Mouse (Mus musculus): ENCODE measurements at regions not wholly inside any gene's neighbourhood (a gene's known extent, or its start where the extent isn't known, plus 50 kb on each side); places are given as distances from the start of the nearest gene placed in this dataset.
A peak's percentile ranks its signal among the peaks of the same experiment; 100 is the strongest.

GRCm38 (mm10) chr15:62336454-62337284 lies 1413.9 kb upstream of the A1bg start:
- Histone ChIP-seq H3K27ac (no peak overlapping the region), H3K4me1 (peaks cover 8% of the 10 kb centered on the region; the same call in 1 of the 2 replicates), H3K4me2 (no peak overlapping the region), H3K27me3 (replicated peaks) (no peaks in the 10 kb centered on the region), H3K9me3 (replicated peaks) (no peaks in the 10 kb centered on the region), H3K36me3 (no peaks in the 10 kb centered on the region), H3K4me3 (no peak overlapping the region), H3K9ac (no peak overlapping the region)
- 69% methylated on average over 6 of the region's 6 CpGs for WGBS (ENCODE audit: insufficient replicate concordance)
- peak; percentile 77 for ATAC-seq

- no peaks in the 10 kb centered on the region for H3K27me3 ChIP-seq (replicated peaks)
- no peak for ATAC-seq
These were observed 1411.6 kb upstream of the A1bg start for GRCm38 (mm10) chr15:62334256-62335009.

GRCm38 (mm10) chr15:62332129-62332528 lies 1409.3 kb upstream of the A1bg start:
- no peak overlapping the region for H3K27ac ChIP-seq
- 69% methylated on average over 5 of the region's 5 CpGs for WGBS (ENCODE audit: insufficient replicate concordance)

More at GRCm38 (mm10) chr15:62334256-62335009, 1411.6 kb upstream of the A1bg start:
- Histone ChIP-seq H3K27ac (no peak overlapping the region), H3K4me1 (peaks cover 28% of the 10 kb centered on the region), H3K36me3 (no peaks in the 10 kb centered on the region), H3K9me3 (replicated peaks) (no peaks in the 10 kb centered on the region), H3K9ac (no peak overlapping the region), H3K4me2 (no peak overlapping the region), H3K4me3 (no peak overlapping the region)
- WGBS (ENCODE audit: insufficient replicate concordance): 81% methylated on average over 4 of the region's 4 CpGs

GRCm38 (mm10) chr15:62331138-62331800 lies 1408.5 kb upstream of the A1bg start:
- no peak overlapping the region for H3K27ac ChIP-seq
- WGBS (ENCODE audit: insufficient replicate concordance): 72% methylated on average over 3 of the region's 3 CpGs
- no peak overlapping the region for H3K9ac ChIP-seq
- no peak for ATAC-seq
- no peak overlapping the region for H3K4me3 ChIP-seq
- H3K4me2 ChIP-seq: no peak overlapping the region
- no peaks in the 10 kb centered on the region for H3K27me3 ChIP-seq (replicated peaks)
- no peaks in the 10 kb centered on the region for H3K36me3 ChIP-seq
- H3K9me3 ChIP-seq (replicated peaks): no peaks in the 10 kb centered on the region
- H3K4me1 ChIP-seq: peaks cover 54% of the 10 kb centered on the region

More at GRCm38 (mm10) chr15:62332129-62332528, 1409.3 kb upstream of the A1bg start:
- no peak for ATAC-seq
- no peaks in the 10 kb centered on the region for H3K9me3 ChIP-seq (replicated peaks)
- no peak overlapping the region for H3K4me2 ChIP-seq
- H3K36me3 ChIP-seq: no peaks in the 10 kb centered on the region
- H3K4me1 ChIP-seq: peaks cover 50% of the 10 kb centered on the region
- H3K4me3 ChIP-seq: no peak overlapping the region
- H3K27me3 ChIP-seq (replicated peaks): no peaks in the 10 kb centered on the region
- no peak overlapping the region for H3K9ac ChIP-seq

GRCm38 (mm10) chr15:62328920-62329319 lies 1406.1 kb upstream of the A1bg start:
- Histone ChIP-seq H3K36me3 (no peaks in the 10 kb centered on the region), H3K4me2 (peak overlapping the region; percentile 57), H3K4me3 (0 out of 2 replicates have a peak overlapping the region, but pooled peaks have one; percentile 8), H3K4me1 (peaks cover 54% of the 10 kb centered on the region), H3K27ac (peak overlapping the region; percentile 58), H3K9me3 (replicated peaks) (no peaks in the 10 kb centered on the region), H3K9ac (peak overlapping the region; percentile 0; the same call in 1 of the 2 replicates), H3K27me3 (replicated peaks) (0 out of 2 replicates have a peak, but pooled peaks cover 4% of the 10 kb centered on the region)
- peak; percentile 58 for ATAC-seq
- 10% methylated on average over 3 of the region's 3 CpGs for WGBS (ENCODE audit: insufficient replicate concordance)

- H3K4me1 ChIP-seq: peaks cover 54% of the 10 kb centered on the region
- no peaks in the 10 kb centered on the region for H3K36me3 ChIP-seq
- H3K9me3 ChIP-seq (replicated peaks): no peaks in the 10 kb centered on the region
- peak overlapping the region; percentile 57 for H3K4me2 ChIP-seq
- peak overlapping the region; percentile 60 for H3K27ac ChIP-seq
- 11% methylated on average over 9 of the region's 9 CpGs for WGBS (ENCODE audit: insufficient replicate concordance)
- peak; percentile 85 for ATAC-seq
- 0 out of 2 replicates have a peak, but pooled peaks cover 4% of the 10 kb centered on the region for H3K27me3 ChIP-seq (replicated peaks)
- H3K9ac ChIP-seq: 0 out of 2 replicates have a peak overlapping the region, but pooled peaks have one; percentile 1
- 0 out of 2 replicates have a peak overlapping the region, but pooled peaks have one; percentile 8 for H3K4me3 ChIP-seq
These were observed 1405.6 kb upstream of the A1bg start for GRCm38 (mm10) chr15:62328305-62328881.

- 58% methylated on average over 2 of the region's 2 CpGs for WGBS (ENCODE audit: insufficient replicate concordance)
- no peaks in the 10 kb centered on the region for H3K9me3 ChIP-seq (replicated peaks)
- no peaks in the 10 kb centered on the region for H3K36me3 ChIP-seq
- H3K27me3 ChIP-seq (replicated peaks): 0 out of 2 replicates have a peak, but pooled peaks cover 4% of the 10 kb centered on the region
- no peak overlapping the region for H3K4me2 ChIP-seq
- ATAC-seq: no peak
- H3K4me3 ChIP-seq: no peak overlapping the region
- peak overlapping the region; percentile 40; the same call in 1 of the 2 replicates for H3K27ac ChIP-seq
- peaks cover 51% of the 10 kb centered on the region for H3K4me1 ChIP-seq
- no peak overlapping the region for H3K9ac ChIP-seq
These were observed 1404.7 kb upstream of the A1bg start for GRCm38 (mm10) chr15:62327481-62327880.

GRCm38 (mm10) chr15:62326524-62326923 lies 1403.7 kb upstream of the A1bg start:
- Histone ChIP-seq H3K4me3 (no peak overlapping the region), H3K27me3 (replicated peaks) (0 out of 2 replicates have a peak, but pooled peaks cover 4% of the 10 kb centered on the region), H3K9ac (no peak overlapping the region), H3K4me2 (no peak overlapping the region), H3K4me1 (peaks cover 48% of the 10 kb centered on the region), H3K9me3 (replicated peaks) (no peaks in the 10 kb centered on the region), H3K27ac (no peak overlapping the region), H3K36me3 (no peaks in the 10 kb centered on the region)
- 64% methylated on average over 4 of the region's 4 CpGs for WGBS (ENCODE audit: insufficient replicate concordance)
- ATAC-seq: no peak

- 51% methylated on average over 1 of the region's 1 CpGs for WGBS (ENCODE audit: insufficient replicate concordance)
- Histone ChIP-seq H3K4me1 (peaks cover 41% of the 10 kb centered on the region), H3K36me3 (no peaks in the 10 kb centered on the region), H3K27ac (no peak overlapping the region), H3K4me3 (no peak overlapping the region), H3K9ac (no peak overlapping the region), H3K9me3 (replicated peaks) (no peaks in the 10 kb centered on the region), H3K4me2 (no peak overlapping the region), H3K27me3 (replicated peaks) (peaks cover 4% of the 10 kb centered on the region; the same call in 1 of the 2 replicates)
- no peak for ATAC-seq
These were observed 1402.9 kb upstream of the A1bg start for GRCm38 (mm10) chr15:62325451-62326290.

- no peak for ATAC-seq
- H3K4me3 ChIP-seq: no peak overlapping the region
- no peak overlapping the region for H3K4me2 ChIP-seq
- H3K9me3 ChIP-seq (replicated peaks): no peaks in the 10 kb centered on the region
- H3K27me3 ChIP-seq (replicated peaks): peaks cover 4% of the 10 kb centered on the region; the same call in 1 of the 2 replicates
- WGBS (ENCODE audit: insufficient replicate concordance): 54% methylated on average over 5 of the region's 5 CpGs
- H3K36me3 ChIP-seq: no peaks in the 10 kb centered on the region
- no peak overlapping the region for H3K27ac ChIP-seq
- H3K9ac ChIP-seq: no peak overlapping the region
- H3K4me1 ChIP-seq: no peaks in the 10 kb centered on the region
These were observed 1398.2 kb upstream of the A1bg start for GRCm38 (mm10) chr15:62320966-62321365.

Data from liver, embryonic 12.5 days (tissue).